Mouse (Mus musculus): ENCODE data around the gene Naa40.
A peak's percentile ranks its signal among the peaks of the same experiment; 100 is the strongest.

Naa40 gene

GRCm38 (mm10) chr19:7182273-7182949, 58.6 kb downstream of the Naa40 start:
- peak; percentile 79 to 84 for DNase-seq (ENCODE audit: low spot score in 2 of 2)

GRCm38 (mm10) chr19:7181496-7181895, 59.5 kb downstream of the Naa40 start:
- no peak for DNase-seq (ENCODE audit: low spot score in 2 of 2)

- no peak for DNase-seq (ENCODE audit: low spot score in 2 of 2)
Observed at GRCm38 (mm10) chr19:7180756-7181405, 60.1 kb downstream of the Naa40 start.

GRCm38 (mm10) chr19:7178841-7179452, 62.0 kb downstream of the Naa40 start:
- DNase-seq (ENCODE audit: low spot score in 2 of 2): no peak

GRCm38 (mm10) chr19:7177804-7178511, 63.0 kb downstream of the Naa40 start:
- no peak for DNase-seq (ENCODE audit: low spot score in 2 of 2)

- no peak for DNase-seq (ENCODE audit: low spot score in 2 of 2)
Observed at GRCm38 (mm10) chr19:7176041-7176696, 64.8 kb downstream of the Naa40 start.

Measured in frontal cortex, postnatal 10 days (tissue).